Mouse (Mus musculus) olfactory bulb, adult 2 months (tissue): Measurements from ENCODE around the gene Phykpl.

Experiments used
- CTCF ChIP-seq: fragments of 200-500 bp; IDR thresholded peaks from 2 replicates; pipeline ENCODE4 v1.5.1; 2012; ENCODE audit warnings: low read depth, mild to moderate bottlenecking, low read length, moderate library complexity; ENCODE audit not compliant: insufficient read depth
- POLR2A ChIP-seq: fragments of 200-500 bp; IDR thresholded peaks from 2 replicates; pipeline ENCODE4 v1.6.1; 2012; ENCODE audit warnings: mild to moderate bottlenecking, low read depth, low read length, moderate library complexity; ENCODE audit not compliant: insufficient read depth

DNA sequence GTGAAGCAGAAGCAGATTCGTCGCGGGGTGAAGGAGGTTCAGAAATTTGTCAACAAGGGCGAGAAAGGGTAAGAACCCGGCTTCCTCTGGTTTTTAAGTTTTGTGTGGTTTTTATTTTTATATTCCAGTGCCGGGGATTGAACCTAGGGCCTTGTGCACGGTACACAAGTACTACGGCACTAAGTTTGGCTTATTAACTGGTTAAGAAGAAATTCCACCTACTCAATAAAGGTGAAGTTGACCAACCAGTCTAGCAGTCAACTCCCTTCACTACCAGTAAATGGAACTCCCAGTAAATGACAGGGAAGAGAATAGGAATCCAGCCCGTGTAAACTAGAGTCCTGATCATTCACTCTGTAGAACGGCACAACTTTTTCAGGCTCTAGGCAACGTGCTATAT is 35.5 kb downstream of the Phykpl start:
- TF ChIP-seq CTCF (no peak), POLR2A (no peak)
